Mouse (Mus musculus): ENCODE results near the gene Haus4. TPM values are rescaled to one million over a fixed set of nuclear protein-coding genes. Genes with fewer than 3 reads are reported as not detected.

The Haus4 gene
- polyA plus RNA-seq, 1 experiment = 107 TPM

DNA sequence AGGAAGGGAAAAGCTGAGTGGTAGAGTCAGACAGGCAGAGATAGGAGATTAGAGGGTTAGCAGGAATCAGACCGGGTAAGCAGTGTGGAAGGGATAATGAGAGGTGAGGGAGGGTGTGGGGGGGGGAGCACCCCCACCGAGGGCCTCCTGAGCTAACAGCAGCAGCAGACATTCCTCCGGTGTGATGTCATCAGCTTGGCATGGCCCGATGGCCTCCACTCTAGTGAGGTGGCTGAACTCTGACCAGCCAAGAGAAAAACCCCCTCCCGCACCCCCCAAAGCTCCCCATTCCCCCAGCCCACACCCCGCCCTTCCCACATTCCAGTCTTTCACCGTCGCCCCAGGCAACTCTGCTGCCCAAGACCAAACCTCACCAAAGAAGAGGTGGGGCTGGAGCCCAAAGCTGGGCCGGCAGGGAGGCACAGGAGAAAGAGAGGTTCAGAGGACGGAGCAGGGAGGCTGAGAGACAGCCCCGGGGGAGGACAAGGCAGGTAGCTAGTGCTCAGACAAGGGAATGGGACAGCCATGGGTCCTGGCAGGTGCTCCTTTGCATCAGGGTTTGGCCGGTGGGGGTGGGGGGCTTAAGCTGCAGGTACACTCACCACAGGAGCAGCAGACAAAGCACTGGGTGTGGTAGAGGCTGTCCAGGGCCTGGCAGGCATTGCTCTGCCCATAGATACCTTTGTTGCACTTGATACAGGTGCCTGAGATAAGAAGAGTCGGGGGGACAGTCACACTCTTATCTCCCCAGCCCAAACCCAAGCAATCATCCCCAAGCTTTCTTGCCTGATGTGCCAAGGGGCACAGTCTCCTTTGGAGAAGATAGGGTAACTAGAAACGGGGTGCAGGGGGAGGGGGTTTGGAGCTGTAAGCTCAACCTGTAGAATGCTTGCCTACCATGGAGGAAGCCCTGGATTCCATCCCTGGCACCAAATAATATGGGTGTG lies 18.6 kb upstream of the Haus4 start:
- TF ChIP-seq CTCF (IDR thresholded peaks at IDR 0.05; ENCODE audit: control insufficient read depth, insufficient read depth, insufficient replicate concordance, low read depth, low read length) (no peak), POLR2A (IDR thresholded peaks at IDR 0.05; ENCODE audit: control insufficient read depth, low read depth, low read length) (no peak)
- no peaks in the 10 kb centered on the region for H3K36me3 ChIP-seq (ENCODE audit: control insufficient read depth, insufficient read depth, low read length)
- no peak overlapping the region for H3K4me3 ChIP-seq (ENCODE audit: control insufficient read depth, low read depth, low read length)
- H3K27ac ChIP-seq (ENCODE audit: control insufficient read depth, insufficient read depth, low read depth, low read length) = no peak overlapping the region
- no peaks in the 10 kb centered on the region for H3K27me3 ChIP-seq (ENCODE audit: control insufficient read depth, insufficient read depth, low read length)
- H3K4me1 ChIP-seq (ENCODE audit: control insufficient read depth, insufficient read depth, low read length) = peaks cover 45% of the 10 kb centered on the region

DNA sequence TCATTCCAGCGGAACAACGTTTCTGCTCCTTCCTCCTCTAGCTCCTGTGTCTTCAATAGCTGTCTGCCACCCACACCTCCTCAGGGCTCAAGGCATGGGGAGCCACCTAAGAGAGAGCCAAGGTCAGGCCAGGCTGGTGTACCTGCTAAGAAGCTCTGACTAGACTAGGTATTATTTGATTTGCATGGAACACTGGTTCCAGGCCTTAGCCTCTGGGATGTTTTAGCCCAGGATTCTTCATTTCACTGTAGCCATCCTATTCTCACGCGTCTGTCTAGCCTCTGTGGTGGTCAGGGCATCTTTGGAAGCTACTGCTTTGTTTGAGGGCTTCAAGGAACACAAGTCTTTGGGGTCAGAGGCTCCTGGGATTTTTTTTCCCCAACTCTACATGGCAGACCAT lies 17.7 kb upstream of the Haus4 start:
- TF ChIP-seq POLR2A (IDR thresholded peaks at IDR 0.05; ENCODE audit: control insufficient read depth, low read depth, low read length) (no peak), CTCF (IDR thresholded peaks at IDR 0.05; ENCODE audit: control insufficient read depth, insufficient read depth, insufficient replicate concordance, low read depth, low read length) (no peak)
- no peaks in the 10 kb centered on the region for H3K36me3 ChIP-seq (ENCODE audit: control insufficient read depth, insufficient read depth, low read length)
- no peak overlapping the region for H3K4me3 ChIP-seq (ENCODE audit: control insufficient read depth, low read depth, low read length)
- no peak overlapping the region for H3K27ac ChIP-seq (ENCODE audit: control insufficient read depth, insufficient read depth, low read depth, low read length)
- H3K4me1 ChIP-seq (ENCODE audit: control insufficient read depth, insufficient read depth, low read length) = peaks cover 37% of the 10 kb centered on the region
- no peaks in the 10 kb centered on the region for H3K27me3 ChIP-seq (ENCODE audit: control insufficient read depth, insufficient read depth, low read length)

DNA sequence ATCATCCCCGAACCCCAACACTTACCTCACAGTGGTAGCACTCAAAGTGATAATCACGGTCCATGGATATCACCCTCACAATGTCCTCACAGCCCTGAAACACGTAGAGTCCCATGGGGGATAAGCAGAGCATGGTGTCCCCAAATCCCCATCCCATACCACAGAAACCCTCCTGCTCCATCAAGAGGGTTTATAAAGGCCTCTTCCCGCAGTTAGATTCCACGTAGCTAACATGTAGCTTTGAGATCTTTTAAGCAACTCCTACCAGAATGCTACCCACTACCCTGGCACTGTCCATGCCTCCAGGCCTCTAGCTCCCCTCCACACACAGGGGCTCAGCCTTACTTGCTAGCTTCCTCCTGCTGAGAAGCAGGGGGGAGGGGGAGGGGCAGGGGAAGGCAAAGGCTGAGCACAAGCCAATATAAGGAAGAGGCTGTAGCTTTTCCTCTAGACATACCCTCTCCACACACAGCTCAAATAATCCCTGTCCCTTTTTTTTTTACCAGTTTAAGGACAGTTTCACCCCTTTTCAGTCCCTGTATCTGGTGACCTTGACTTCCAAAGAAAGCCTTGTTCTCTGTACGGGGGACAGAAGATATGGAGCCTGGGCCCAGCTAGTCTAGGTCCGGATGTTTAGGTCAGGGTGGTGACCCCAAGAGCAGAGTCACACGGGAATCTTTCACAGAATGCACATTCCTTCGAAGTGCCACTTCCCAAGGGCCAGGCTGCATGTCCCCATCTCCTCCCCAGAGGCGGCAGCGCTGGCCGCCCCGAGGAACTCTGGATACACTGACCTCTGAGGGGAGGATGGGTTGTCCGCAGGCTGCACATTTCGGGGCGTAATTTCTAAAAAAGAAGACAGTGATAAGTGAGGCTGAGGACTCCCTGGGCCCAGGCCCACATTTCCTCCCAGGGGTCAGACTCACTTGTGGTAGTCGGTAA lies 15.3 kb upstream of the Haus4 start:
- Histone ChIP-seq H3K36me3 (ENCODE audit: control insufficient read depth, insufficient read depth, low read length) (no peaks in the 10 kb centered on the region), H3K27ac (ENCODE audit: control insufficient read depth, insufficient read depth, low read depth, low read length) (peak overlapping the region; percentile 17; the same call in 1 of the 2 replicates), H3K4me1 (ENCODE audit: control insufficient read depth, insufficient read depth, low read length) (peaks cover 15% of the 10 kb centered on the region), H3K4me3 (ENCODE audit: control insufficient read depth, low read depth, low read length) (no peak overlapping the region), H3K27me3 (ENCODE audit: control insufficient read depth, insufficient read depth, low read length) (no peaks in the 10 kb centered on the region)
- no peak for TF ChIP-seq POLR2A (IDR thresholded peaks at IDR 0.05; ENCODE audit: control insufficient read depth, low read depth, low read length)
- no peak for TF ChIP-seq CTCF (IDR thresholded peaks at IDR 0.05; ENCODE audit: control insufficient read depth, insufficient read depth, insufficient replicate concordance, low read depth, low read length)

DNA sequence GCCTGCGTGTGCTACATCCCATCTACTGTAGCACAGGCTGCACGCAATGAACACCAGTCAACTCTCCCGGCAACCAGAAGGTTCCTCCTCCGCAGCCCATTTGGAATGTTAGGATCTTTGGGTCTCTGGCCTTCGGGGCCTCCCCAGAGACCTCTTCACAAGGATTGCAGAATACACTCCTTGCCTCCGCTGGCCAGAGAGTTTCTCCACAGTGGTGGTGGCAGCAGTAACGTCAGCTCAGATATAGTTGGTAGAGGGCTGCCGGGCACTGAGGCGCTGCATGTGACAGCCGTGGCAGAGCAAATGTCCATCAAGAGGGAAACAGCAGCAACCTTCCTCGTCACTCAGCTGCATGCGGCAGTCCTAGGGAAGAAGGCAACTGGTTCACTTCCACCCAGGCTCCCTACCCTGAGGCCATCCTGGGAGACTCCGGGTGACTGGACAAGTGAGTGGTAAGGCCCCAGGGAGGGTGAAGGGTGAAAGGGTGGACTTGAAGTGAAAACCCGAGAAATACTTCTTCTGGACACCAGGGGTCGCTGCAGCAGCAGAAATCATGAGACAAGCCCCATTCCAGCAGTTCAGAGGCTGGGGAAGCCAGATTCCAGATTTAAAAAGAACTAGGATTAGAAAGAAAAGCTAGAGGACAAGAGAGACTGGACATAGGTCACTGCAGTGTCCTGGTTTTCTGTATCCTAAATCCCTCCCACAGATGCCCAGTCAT lies 14.4 kb upstream of the Haus4 start:
- TF ChIP-seq CTCF (IDR thresholded peaks at IDR 0.05; ENCODE audit: control insufficient read depth, insufficient read depth, insufficient replicate concordance, low read depth, low read length) (peak; percentile 50; the same call in 1 of the 2 replicates), POLR2A (IDR thresholded peaks at IDR 0.05; ENCODE audit: control insufficient read depth, low read depth, low read length) (no peak)
- Histone ChIP-seq H3K36me3 (ENCODE audit: control insufficient read depth, insufficient read depth, low read length) (no peaks in the 10 kb centered on the region), H3K27me3 (ENCODE audit: control insufficient read depth, insufficient read depth, low read length) (no peaks in the 10 kb centered on the region), H3K4me1 (ENCODE audit: control insufficient read depth, insufficient read depth, low read length) (peaks cover 7% of the 10 kb centered on the region), H3K27ac (ENCODE audit: control insufficient read depth, insufficient read depth, low read depth, low read length) (no peak overlapping the region), H3K4me3 (ENCODE audit: control insufficient read depth, low read depth, low read length) (no peak overlapping the region)

DNA sequence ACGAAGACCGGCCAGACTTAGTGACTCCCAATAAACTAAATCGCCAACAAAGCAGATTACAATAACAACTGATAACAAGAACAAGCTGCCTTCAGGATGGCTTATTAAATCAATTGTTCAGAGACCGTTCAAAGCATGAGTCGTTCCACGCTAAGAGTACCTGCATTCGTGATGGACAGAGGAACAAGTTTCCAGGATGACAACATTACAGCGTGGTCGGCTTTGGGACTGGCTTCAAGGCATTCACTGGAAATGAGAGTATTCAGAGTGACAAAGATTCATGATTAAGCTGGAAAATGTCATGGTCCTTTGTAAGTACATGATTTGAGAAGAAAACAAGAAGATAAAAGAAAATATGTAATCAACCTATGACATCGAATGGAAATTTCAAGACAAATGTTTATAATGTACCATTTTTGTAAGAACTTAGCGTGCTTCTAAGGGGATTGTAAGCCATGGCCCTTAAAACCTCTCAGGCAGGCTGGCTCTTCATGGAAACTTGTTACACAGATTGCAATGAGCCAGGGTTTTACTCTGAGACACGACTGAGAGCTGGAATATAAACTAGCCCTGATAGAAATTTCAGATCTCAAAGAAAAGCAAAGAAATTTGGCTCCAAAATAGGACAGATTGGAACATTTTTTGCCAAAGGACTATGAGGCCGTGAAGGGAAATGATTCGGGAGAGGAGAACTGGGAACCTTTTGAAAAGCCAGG lies 6.3 kb upstream of the Haus4 start:
- no peak overlapping the region for H3K4me3 ChIP-seq (ENCODE audit: control insufficient read depth, low read depth, low read length)
- TF ChIP-seq POLR2A (IDR thresholded peaks at IDR 0.05; ENCODE audit: control insufficient read depth, low read depth, low read length) (no peak), CTCF (IDR thresholded peaks at IDR 0.05; ENCODE audit: control insufficient read depth, insufficient read depth, insufficient replicate concordance, low read depth, low read length) (no peak)
- no peaks in the 10 kb centered on the region for H3K36me3 ChIP-seq (ENCODE audit: control insufficient read depth, insufficient read depth, low read length)
- no peak overlapping the region for H3K27ac ChIP-seq (ENCODE audit: control insufficient read depth, insufficient read depth, low read depth, low read length)
- no peaks in the 10 kb centered on the region for H3K27me3 ChIP-seq (ENCODE audit: control insufficient read depth, insufficient read depth, low read length)
- no peaks in the 10 kb centered on the region for H3K4me1 ChIP-seq (ENCODE audit: control insufficient read depth, insufficient read depth, low read length)

DNA sequence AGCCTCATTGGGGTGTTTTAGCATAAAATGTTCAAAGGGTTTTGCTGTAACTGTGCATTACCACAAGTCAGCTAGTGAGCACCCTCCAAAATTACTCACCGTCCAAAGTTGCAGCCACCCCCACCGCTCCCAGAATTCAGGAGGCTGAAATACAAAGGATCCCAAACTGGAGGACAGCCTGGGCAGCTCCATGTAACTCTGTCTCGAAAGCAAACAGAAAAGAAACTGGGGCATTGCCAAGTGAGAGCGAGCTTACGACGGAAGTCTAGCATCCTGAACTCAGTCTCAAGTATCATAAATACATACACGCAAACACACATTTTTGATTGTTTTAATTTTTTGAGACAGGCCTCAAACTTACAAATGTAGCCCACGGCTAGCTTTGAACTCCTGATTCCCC lies 2.9 kb upstream of the Haus4 start:
- H3K27ac ChIP-seq (ENCODE audit: control insufficient read depth, insufficient read depth, low read depth, low read length) = no peak overlapping the region
- no peaks in the 10 kb centered on the region for H3K36me3 ChIP-seq (ENCODE audit: control insufficient read depth, insufficient read depth, low read length)
- peaks cover 5% of the 10 kb centered on the region; the same call in 1 of the 2 replicates for H3K4me1 ChIP-seq (ENCODE audit: control insufficient read depth, insufficient read depth, low read length)

More for the DNA sequence above, 2.9 kb upstream of the Haus4 start:
- Histone ChIP-seq H3K27me3 (ENCODE audit: control insufficient read depth, insufficient read depth, low read length) (no peaks in the 10 kb centered on the region), H3K4me3 (ENCODE audit: control insufficient read depth, low read depth, low read length) (no peak overlapping the region)
- no peak for TF ChIP-seq CTCF (IDR thresholded peaks at IDR 0.05; ENCODE audit: control insufficient read depth, insufficient read depth, insufficient replicate concordance, low read depth, low read length)
- no peak for TF ChIP-seq POLR2A (IDR thresholded peaks at IDR 0.05; ENCODE audit: control insufficient read depth, low read depth, low read length)
